Mouse (Mus musculus) induced T-regulatory cell, adult 2 months (primary cell): ENCODE measurements around the gene Gm4177.
"Not testable (repeated sequence)": the region's sequence is repeated elsewhere in the genome, so short reads cannot be mapped to it uniquely, and the experiment has no call there.

ENCODE experiments used
- DNase-seq: peaks from one replicate; pipeline ENCODE4 v3.0.0-alpha.2; 2012; ENCODE audit warnings: low read depth

Gene Gm4177

DNA sequence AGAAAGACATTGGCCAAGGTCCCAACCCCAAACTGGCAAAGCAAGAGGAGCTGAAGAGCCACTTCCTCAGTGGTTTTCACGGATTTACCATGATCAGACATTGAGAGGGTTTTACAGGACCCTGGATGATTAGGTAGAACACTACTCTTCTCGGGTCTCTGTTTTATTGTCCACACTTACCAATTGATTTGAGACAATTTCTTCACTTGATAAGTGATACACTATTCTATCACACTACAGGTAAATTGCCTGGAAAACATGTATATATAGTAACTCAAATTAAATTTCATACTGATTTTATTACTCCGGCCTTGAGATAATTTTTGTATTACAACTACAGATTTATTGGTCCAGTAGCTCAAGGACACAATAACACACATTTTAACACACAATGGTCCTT, at the start of gene Gm4177:
Gene Gm4177 (minus strand): TSS at position 101 of the 400 bp plus-strand sequence.
- not testable (repeated sequence) for DNase-seq

DNA sequence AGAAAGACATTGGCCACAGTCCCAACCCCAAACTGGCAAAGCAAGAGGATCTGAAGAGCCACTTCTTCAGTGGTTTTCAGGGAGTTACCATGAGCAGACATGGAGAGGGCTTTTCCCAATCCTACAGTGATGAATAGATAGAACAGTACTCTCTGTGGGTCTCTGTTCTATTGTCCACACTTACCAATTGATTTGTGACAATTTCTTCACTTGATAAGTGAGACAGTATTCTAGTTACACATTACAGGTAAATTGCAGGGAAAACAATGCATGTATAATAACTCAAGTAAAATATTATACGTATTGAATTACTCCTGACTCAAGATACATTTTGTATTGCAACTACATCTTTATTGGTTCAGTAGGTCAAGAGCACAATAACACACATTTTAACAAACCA, 47.6 kb upstream of the Gm4177 start, which contains the start of gene Gm5725:
Gene Gm5725 (minus strand): TSS at position 101 of the 400 bp plus-strand sequence.
- not testable (repeated sequence) for DNase-seq

DNA sequence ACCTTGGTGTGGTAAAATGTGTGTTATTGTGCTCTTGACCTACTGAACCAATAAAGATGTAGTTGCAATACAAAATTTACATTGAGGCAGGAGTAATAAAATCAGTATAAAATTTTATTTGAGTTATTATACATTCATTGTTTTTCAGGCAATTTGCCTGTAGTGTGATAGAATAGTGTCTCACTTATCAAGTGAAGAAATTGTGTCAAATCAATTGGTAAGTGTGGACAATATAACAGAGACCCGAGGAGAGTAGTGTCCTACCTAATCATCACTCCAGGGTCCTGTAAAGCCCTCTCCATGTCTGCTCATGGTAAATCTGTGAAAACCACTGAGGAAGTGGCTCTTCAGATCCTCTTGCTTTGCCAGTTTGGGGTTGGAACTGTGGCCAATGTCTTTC, 35.5 kb upstream of the Gm4177 start, which contains the start of gene Vmn1r135:
Gene Vmn1r135 (plus strand): TSS at position 301 of the 400 bp plus-strand sequence.
- not testable (repeated sequence) for DNase-seq

DNA sequence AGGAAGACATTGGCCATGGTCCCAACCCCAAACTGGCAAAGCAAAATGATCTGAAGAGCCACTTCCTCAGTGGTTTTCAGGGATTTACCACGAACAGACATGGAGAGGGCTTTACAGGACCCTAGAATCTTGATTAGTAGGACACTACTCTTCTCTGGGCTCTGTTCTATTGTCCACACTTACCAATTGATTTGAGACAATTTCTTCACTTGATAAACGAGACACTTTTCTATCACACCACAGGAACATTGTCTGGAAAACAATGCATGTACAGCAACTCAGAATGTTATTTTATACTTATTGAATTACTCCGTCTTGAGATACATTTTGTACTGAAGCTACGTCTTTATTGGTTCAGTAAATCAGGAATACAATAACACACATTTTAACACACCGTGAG, 35.2 kb downstream of the Gm4177 start, which contains the start of gene Gm4175:
Gene Gm4175 (minus strand): TSS at position 101 of the 400 bp plus-strand sequence.
- DNase-seq, result not testable (repeated sequence)
